Comparison of ENCODE assay signal across 25 mouse cellular contexts in genomic region chr14:28381801-28382550, GRCm38 (mm10).
DNase-seq lines count a peak whose midpoint lies in the region; ATAC-seq and TF ChIP-seq lines count a peak whose summit lies in the region.
"Had no signal": no experiment of that assay in that cellular context is flagged by ENCODE, and none has a peak within 500 bp of the region (broad histone marks: within the 10 kb centered on the region; RNA-seq: fewer than 3 reads in every experiment).

No protein-coding gene starts in this region.

- H3K4me3 ChIP-seq in heart, embryonic 12.5 days, result no peak overlapping the region
- H3K4me3 ChIP-seq in forebrain, embryonic 13.5 days, result no peak overlapping the region
- H3K4me3 ChIP-seq in limb, embryonic 13.5 days, result no peak overlapping the region
- H3K4me3 ChIP-seq in hindbrain, postnatal 0 days (ENCODE audit: low read length), result no peak overlapping the region
- H3K4me3 ChIP-seq: heart, embryonic 15.5 days; lung, embryonic 15.5 days; midbrain, embryonic 12.5 days; myocyte; neural tube, embryonic 12.5 days; stomach, embryonic 15.5 days had no signal

- no peak overlapping the region for H3K27ac ChIP-seq in heart, embryonic 12.5 days (ENCODE audit: poor library complexity, severe bottlenecking)
- no peak overlapping the region for H3K27ac ChIP-seq in forebrain, embryonic 13.5 days
- H3K27ac ChIP-seq in limb, embryonic 13.5 days, result no peak overlapping the region
- no peak overlapping the region for H3K27ac ChIP-seq in hindbrain, postnatal 0 days
- H3K27ac ChIP-seq: heart, embryonic 15.5 days; kidney, postnatal 0 days; lung, embryonic 15.5 days; midbrain, embryonic 12.5 days; neural tube, embryonic 12.5 days; stomach, embryonic 15.5 days had no signal

- 0 out of 2 replicates have a peak, but pooled peaks cover 18% of the 10 kb centered on the region for H3K4me1 ChIP-seq in heart, embryonic 12.5 days (replicated peaks)
- H3K4me1 ChIP-seq in forebrain, embryonic 13.5 days, result peaks cover 12% of the 10 kb centered on the region; the same call in 1 of the 2 replicates
- peaks cover 21% of the 10 kb centered on the region for H3K4me1 ChIP-seq in limb, embryonic 13.5 days
- H3K4me1 ChIP-seq in hindbrain, postnatal 0 days (ENCODE audit: insufficient read depth, low read length), result no peaks in the 10 kb centered on the region
- H3K4me1 ChIP-seq: heart, embryonic 15.5 days; lung, embryonic 15.5 days; midbrain, embryonic 12.5 days; neural tube, embryonic 12.5 days; stomach, embryonic 15.5 days had no signal

- H3K4me2 ChIP-seq in heart, embryonic 12.5 days, result no peak overlapping the region
- no peak overlapping the region for H3K4me2 ChIP-seq in forebrain, embryonic 13.5 days
- H3K4me2 ChIP-seq in limb, embryonic 13.5 days (replicated peaks), result 0 out of 2 replicates have a peak overlapping the region, but pooled peaks have one; percentile 9
- no peak overlapping the region for H3K4me2 ChIP-seq in hindbrain, postnatal 0 days (ENCODE audit: low read depth, low read length)
- H3K4me2 ChIP-seq: heart, embryonic 15.5 days; liver, embryonic 11.5 days; lung, embryonic 15.5 days; midbrain, embryonic 12.5 days; neural tube, embryonic 12.5 days; stomach, embryonic 15.5 days had no signal

- peak; percentile 46 for DNase-seq in heart, adult 11 months
- peak; percentile 28 for DNase-seq in brain, adult 2 months (ENCODE audit: low read depth, low spot score)
- no peak for DNase-seq in frontal cortex, postnatal 25 days (ENCODE audit: low spot score in 2 of 2)
- no peak for DNase-seq in hindbrain, postnatal 0 days (ENCODE audit: low spot score)
- no peak for DNase-seq in cerebellum, postnatal 14 days
- DNase-seq: adrenal gland, postnatal 10 days; cerebellum, adult 18-20 months; cerebellum, postnatal 10 days; kidney, adult 8-10 months; layer of hippocampus, adult 9-11 months; right cerebral cortex, postnatal 14 days; thymus, postnatal 14 days had no signal

- TF ChIP-seq CTCF in hindbrain, postnatal 0 days (IDR thresholded peaks at IDR 0.05; ENCODE audit: low read depth), result no peak

- no peak for ATAC-seq in heart, embryonic 12.5 days (ENCODE audit: insufficient number of reproducible peaks, low FRiP score)
- ATAC-seq in forebrain, embryonic 13.5 days, result peak; percentile 80
- no peak for ATAC-seq in limb, embryonic 13.5 days (ENCODE audit: low FRiP score, low read depth)
- no peak for ATAC-seq in hindbrain, postnatal 0 days
- ATAC-seq: intestine, embryonic 16.5 days; Patski had no signal

- H3K9ac ChIP-seq in heart, embryonic 12.5 days, result no peak overlapping the region
- H3K9ac ChIP-seq in forebrain, embryonic 13.5 days, result no peak overlapping the region
- H3K9ac ChIP-seq in limb, embryonic 13.5 days, result no peak overlapping the region
- H3K9ac ChIP-seq in hindbrain, postnatal 0 days (replicated peaks; ENCODE audit: low read length), result no peak overlapping the region
- H3K9ac ChIP-seq: heart, embryonic 15.5 days; lung, embryonic 15.5 days; midbrain, embryonic 12.5 days; neural tube, embryonic 12.5 days; stomach, embryonic 15.5 days had no signal

- H3K9me3 ChIP-seq in heart, embryonic 12.5 days (replicated peaks), result no peaks in the 10 kb centered on the region
- H3K9me3 ChIP-seq in forebrain, embryonic 13.5 days (replicated peaks), result no peaks in the 10 kb centered on the region
- H3K9me3 ChIP-seq in limb, embryonic 13.5 days, result no peaks in the 10 kb centered on the region
- no peaks in the 10 kb centered on the region for H3K9me3 ChIP-seq in hindbrain, postnatal 0 days (ENCODE audit: low read length)
- H3K9me3 ChIP-seq: heart, embryonic 15.5 days; lung, embryonic 15.5 days; midbrain, embryonic 12.5 days; neural tube, embryonic 12.5 days; stomach, embryonic 15.5 days had no signal

- no peaks in the 10 kb centered on the region for H3K27me3 ChIP-seq in heart, embryonic 12.5 days (replicated peaks)
- H3K27me3 ChIP-seq in forebrain, embryonic 13.5 days, result peaks cover 90% of the 10 kb centered on the region
- H3K27me3 ChIP-seq in limb, embryonic 13.5 days, result peaks cover 6% of the 10 kb centered on the region; the same call in 1 of the 2 replicates
- no peaks in the 10 kb centered on the region; the same call in 1 of the 2 replicates for H3K27me3 ChIP-seq in hindbrain, postnatal 0 days (ENCODE audit: insufficient read depth, low read length)
- H3K27me3 ChIP-seq: heart, embryonic 15.5 days; lung, embryonic 15.5 days; Patski; stomach, embryonic 15.5 days had no signal

- no peaks in the 10 kb centered on the region for H3K36me3 ChIP-seq in heart, embryonic 12.5 days
- H3K36me3 ChIP-seq in forebrain, embryonic 13.5 days (ENCODE audit: poor library complexity, severe bottlenecking), result no peaks in the 10 kb centered on the region
- no peaks in the 10 kb centered on the region for H3K36me3 ChIP-seq in limb, embryonic 13.5 days
- H3K36me3 ChIP-seq in hindbrain, postnatal 0 days (ENCODE audit: insufficient read depth, low read length), result no peaks in the 10 kb centered on the region
- H3K36me3 ChIP-seq: heart, embryonic 15.5 days; lung, embryonic 15.5 days; midbrain, embryonic 12.5 days; neural tube, embryonic 12.5 days; stomach, embryonic 15.5 days had no signal

- 65% methylated on average over 14 of the region's 14 CpGs for WGBS in heart, embryonic 12.5 days
- WGBS in forebrain, embryonic 13.5 days, result 27% methylated on average over 14 of the region's 14 CpGs
- 45% methylated on average over 14 of the region's 14 CpGs for WGBS in limb, embryonic 13.5 days
- 57% methylated on average over 14 of the region's 14 CpGs for WGBS in hindbrain, postnatal 0 days

Comparison
In these comparisons a context has a peak if more than half of its experiments do, and no peak if none do; other contexts are left out.
1. DNase-seq: peak in heart, adult 11 months (single experiment) and brain, adult 2 months (single experiment); none in frontal cortex, postnatal 25 days (0 of 2), hindbrain, postnatal 0 days (single experiment) and cerebellum, postnatal 14 days (0 of 2).